Mouse (Mus musculus) ES-E14 (cell line): ENCODE results near the gene Apbb2. TPM values are rescaled to one million over a fixed set of nuclear protein-coding genes. Genes with fewer than 3 reads are reported as not detected.

Source experiments
- DNase-seq: peaks from one replicate; pipeline ENCODE4 v3.0.0-alpha.2; 2013; ENCODE audit warnings: low read depth, low spot score
- H3K27ac ChIP-seq: 2 replicates; pipeline ENCODE4 v1.5.1; 2012; ENCODE audit warnings: low read depth, mild to moderate bottlenecking, low read length, moderate library complexity, mixed read lengths; ENCODE audit not compliant: poor library complexity, insufficient read depth, severe bottlenecking
- H3K36me3 ChIP-seq: 2 replicates; pipeline ENCODE4 v1.6.1; 2012; ENCODE audit warnings: mild to moderate bottlenecking, low read length, moderate library complexity, mixed read lengths; ENCODE audit not compliant: control insufficient read depth, poor library complexity, insufficient read depth, severe bottlenecking
- H3K4me1 ChIP-seq, 2 experiments: fragments of 150-350 bp in 1 of 2; sonication (generic) in 1 of 2; 2 replicates each; pipeline ENCODE4 v1.6.1; 2012; ENCODE audit warnings: low read length in 2 of 2, mild to moderate bottlenecking in 1 of 2, mixed read lengths in 1 of 2; ENCODE audit not compliant: control insufficient read depth in 2 of 2, insufficient read depth in 2 of 2, poor library complexity in 1 of 2
- H3K4me3 ChIP-seq, 2 experiments: fragments of 150-350 bp in 1 of 2; sonication (generic) in 1 of 2; 2 replicates each; pipeline ENCODE4 v1.5.1; 2012; ENCODE audit warnings: low read length in 2 of 2, low read depth in 1 of 2, mild to moderate bottlenecking in 1 of 2, mixed read lengths in 1 of 2; ENCODE audit not compliant: insufficient read depth in 1 of 2, poor library complexity in 1 of 2, severe bottlenecking in 1 of 2
- H3K9ac ChIP-seq: 2 replicates; pipeline ENCODE4 v1.6.1; 2012; ENCODE audit warnings: low read depth, mild to moderate bottlenecking, low read length, mixed read lengths; ENCODE audit not compliant: poor library complexity, insufficient read depth, severe bottlenecking
- H3K9me3 ChIP-seq: fragments of 150-350 bp; sonication (generic); 2 replicates; pipeline ENCODE4 v1.6.1; 2012; ENCODE audit warnings: low read depth, mild to moderate bottlenecking, low read length; ENCODE audit not compliant: control insufficient read depth, insufficient read depth
- CHD2 ChIP-seq: IDR thresholded peaks from 2 replicates; pipeline ENCODE4 v1.6.1; 2014; ENCODE audit warnings: mild to moderate bottlenecking, low read depth, low read length, inconsistent platforms
- HCFC1 ChIP-seq: IDR thresholded peaks from 2 replicates; pipeline ENCODE4 v1.6.1; 2012; ENCODE audit warnings: low read length, inconsistent platforms, borderline replicate concordance; ENCODE audit not compliant: insufficient read depth
- MAFK ChIP-seq: IDR thresholded peaks from 2 replicates; pipeline ENCODE4 v1.6.1; 2014; ENCODE audit warnings: mild to moderate bottlenecking, low read depth, low read length, inconsistent platforms; ENCODE audit not compliant: insufficient read depth
- ZC3H11A ChIP-seq: IDR thresholded peaks from 2 replicates; pipeline ENCODE4 v1.6.1; 2012; ENCODE audit warnings: low read depth, mild to moderate bottlenecking, inconsistent platforms, low read length, borderline replicate concordance
- ZNF384 ChIP-seq: IDR thresholded peaks from 2 replicates; pipeline ENCODE4 v1.6.1; 2012; ENCODE audit warnings: low read depth, low read length, inconsistent platforms
- in situ Hi-C, 2 experiments: fragments of 600-800 bp; cut with MboI; formaldehyde crosslinking; loops; one replicate each; pipeline ENCODE4 v1.15.1; 2025; ENCODE audit warnings: low sequenced_read_pairs in 2 of 2, inconsistent platforms in 1 of 2; ENCODE audit not compliant: unreplicated experiment in 2 of 2
- total RNA-seq: library from RNA; depleted of rRNA; stranded (reverse); fragments of 300-350 nt; gene quantifications from 2 replicates; pipeline ENCODE4 v1.2.3, GENCODE M21; 2012

Apbb2 gene
- total RNA-seq, 1 experiment, result 15.3 TPM

DNA sequence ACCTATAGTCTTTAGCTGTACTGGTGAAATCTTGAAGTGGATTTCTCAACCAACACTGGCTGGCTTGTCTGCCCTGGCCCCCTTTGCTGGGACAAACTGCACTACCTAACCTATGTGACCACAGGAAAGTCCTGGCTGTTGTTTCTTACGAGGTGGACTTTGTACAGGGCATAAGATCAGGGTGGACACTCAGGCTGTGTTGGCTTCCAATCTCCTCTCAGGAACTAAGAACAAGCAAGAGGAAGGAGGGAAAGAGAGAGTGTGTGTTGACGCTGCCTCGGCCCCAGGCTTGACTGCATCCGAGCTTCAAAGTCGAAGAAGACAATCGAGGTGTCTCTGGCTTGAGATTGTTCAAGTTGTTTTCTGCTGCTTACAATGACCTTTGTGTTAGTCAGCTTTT, 271.8 kb downstream of the Apbb2 start:
- no peaks in the 10 kb centered on the region for H3K9me3 ChIP-seq
- in situ Hi-C loops, result no loop called here
- H3K9ac ChIP-seq, result no peak overlapping the region
- no peak for DNase-seq
- TF ChIP-seq CHD2, result no peak
- TF ChIP-seq ZC3H11A, result no peak
- TF ChIP-seq ZNF384, result no peak
- TF ChIP-seq MAFK, result no peak
- TF ChIP-seq HCFC1, result no peak
- no peaks in the 10 kb centered on the region for H3K36me3 ChIP-seq
- H3K4me3 ChIP-seq, result no peak overlapping the region
- no peak overlapping the region for H3K27ac ChIP-seq
- H3K4me1 ChIP-seq, result peaks cover 4 to 5% of the 10 kb centered on the region in 2 experiments; a peak in 1 of 4 replicates

DNA sequence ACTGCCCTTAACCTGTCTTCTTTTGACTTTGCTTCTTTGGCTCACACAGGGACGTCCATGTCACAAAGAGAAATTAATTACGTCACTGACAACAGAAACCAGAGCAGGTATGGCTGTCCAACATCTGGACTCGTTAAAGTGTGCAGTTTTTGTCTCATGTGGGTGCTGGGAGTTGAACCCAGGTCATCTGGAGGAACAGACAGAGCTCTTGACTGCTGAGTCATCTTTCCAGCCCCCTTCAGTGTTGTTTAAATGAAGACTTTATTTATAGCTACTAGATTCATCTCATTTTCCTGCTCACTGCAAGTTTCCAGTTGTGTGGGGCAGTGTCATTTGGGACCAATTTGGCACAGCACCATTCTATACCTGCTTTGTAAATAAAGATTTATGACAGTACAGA, 273.4 kb downstream of the Apbb2 start:
- no peak overlapping the region for H3K9ac ChIP-seq
- H3K4me3 ChIP-seq, result no peak overlapping the region
- no peak for DNase-seq
- TF ChIP-seq MAFK, result 0 out of 2 replicates have a peak, but pooled peaks have one; percentile 55
- TF ChIP-seq ZC3H11A, result no peak
- no peak for TF ChIP-seq CHD2
- TF ChIP-seq HCFC1, result no peak
- no peak for TF ChIP-seq ZNF384
- H3K4me1 ChIP-seq, result peaks cover 4 to 8% of the 10 kb centered on the region in 2 experiments; a peak in 1 of 4 replicates
- H3K9me3 ChIP-seq, result no peaks in the 10 kb centered on the region
- H3K27ac ChIP-seq, result no peak overlapping the region
- no peaks in the 10 kb centered on the region for H3K36me3 ChIP-seq
- in situ Hi-C loops, result no loop called here

DNA sequence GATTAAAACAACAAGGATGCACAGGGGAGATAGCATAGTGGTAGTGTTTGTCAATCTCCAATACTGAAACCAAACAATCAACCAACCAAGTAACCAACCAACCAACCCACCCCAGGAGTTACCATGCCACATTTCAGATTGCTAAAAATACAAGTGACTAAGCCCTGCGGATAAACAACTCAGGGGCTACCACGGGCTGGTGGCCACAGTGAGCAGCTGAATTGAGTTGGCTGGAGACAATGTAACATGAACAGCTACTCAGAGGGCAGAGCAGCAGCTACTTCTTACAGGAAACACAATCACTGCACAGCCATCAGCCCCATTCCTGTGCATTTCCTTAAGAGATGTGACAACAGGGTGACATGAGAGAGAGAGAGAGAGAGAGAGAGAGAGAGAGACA, 274.4 kb downstream of the Apbb2 start:
- H3K27ac ChIP-seq, result no peak overlapping the region
- H3K36me3 ChIP-seq, result no peaks in the 10 kb centered on the region
- H3K4me3 ChIP-seq, result no peak overlapping the region
- TF ChIP-seq MAFK, result no peak
- TF ChIP-seq CHD2, result no peak
- TF ChIP-seq HCFC1, result no peak
- no peak for TF ChIP-seq ZC3H11A
- TF ChIP-seq ZNF384, result no peak
- no peak overlapping the region for H3K9ac ChIP-seq
- in situ Hi-C loops, result no loop called here
- DNase-seq, result no peak
- no peaks in the 10 kb centered on the region for H3K9me3 ChIP-seq
- peaks cover 4 to 8% of the 10 kb centered on the region in 2 experiments; a peak in 1 of 4 replicates for H3K4me1 ChIP-seq

DNA sequence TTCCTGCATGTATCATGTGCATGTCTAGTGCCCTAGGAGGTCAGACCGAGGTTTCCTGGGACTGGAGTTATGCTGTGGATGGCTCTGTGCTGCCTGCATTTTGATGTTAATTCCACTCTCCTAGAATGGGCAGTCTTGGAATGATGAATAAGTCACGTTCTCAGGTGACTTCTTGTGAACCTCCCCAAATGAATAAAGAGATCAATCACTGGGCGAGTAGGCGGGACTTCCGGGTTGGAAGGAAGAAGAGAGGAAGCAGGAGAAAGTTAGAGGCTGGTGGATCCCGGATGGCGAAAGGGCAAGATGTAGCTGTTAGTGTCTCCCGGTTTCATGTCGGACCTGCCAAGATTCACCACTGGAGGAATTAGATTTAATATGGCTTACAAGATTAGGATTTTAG, 276.3 kb downstream of the Apbb2 start:
- Histone ChIP-seq H3K9me3 (no peaks in the 10 kb centered on the region), H3K4me3 (peak overlapping the region; percentile 77 to 84), H3K27ac (peak overlapping the region; percentile 67; the same call in 1 of the 2 replicates), H3K4me1 (peaks cover 6 to 8% of the 10 kb centered on the region in 2 experiments; a peak in 1 of 4 replicates), H3K36me3 (no peaks in the 10 kb centered on the region), H3K9ac (peak overlapping the region; percentile 84)
- in situ Hi-C loops, result no loop called here
- peak; percentile 74 for DNase-seq
- no peak for TF ChIP-seq CHD2
- TF ChIP-seq ZC3H11A, result no peak
- TF ChIP-seq ZNF384, result no peak
- no peak for TF ChIP-seq MAFK
- no peak for TF ChIP-seq HCFC1

DNA sequence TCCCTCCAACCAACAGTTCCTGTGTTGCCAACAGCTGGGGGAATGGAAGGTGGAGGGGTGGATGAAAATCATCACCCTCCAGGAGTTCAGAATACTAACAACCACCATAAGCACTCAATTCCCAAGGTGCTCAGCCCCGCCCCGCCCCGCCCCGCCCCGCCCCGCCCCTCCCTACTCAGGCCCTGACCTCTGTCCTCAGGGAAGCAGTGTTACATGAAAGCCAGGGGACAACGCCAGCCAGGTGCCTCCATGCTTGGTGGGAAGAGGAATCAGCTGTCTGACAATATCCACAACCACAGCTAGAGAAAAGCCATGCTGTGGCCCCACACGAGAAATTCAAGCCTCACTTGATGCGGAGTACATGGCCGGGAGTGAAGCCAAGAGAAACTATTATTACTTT, 276.7 kb downstream of the Apbb2 start:
- H3K9ac ChIP-seq, result peak overlapping the region; percentile 36; the same call in 1 of the 2 replicates
- TF ChIP-seq ZNF384 (no peak), HCFC1 (no peak), ZC3H11A (no peak), CHD2 (no peak), MAFK (no peak)
- no peaks in the 10 kb centered on the region for H3K36me3 ChIP-seq
- in situ Hi-C loops, result no loop called here
- peak overlapping the region; percentile 67; the same call in 1 of the 2 replicates for H3K27ac ChIP-seq
- H3K4me1 ChIP-seq, result peaks cover 6 to 8% of the 10 kb centered on the region in 2 experiments; a peak in 1 of 4 replicates
- no peaks in the 10 kb centered on the region for H3K9me3 ChIP-seq
- H3K4me3 ChIP-seq, result peak overlapping the region; percentile 19 to 84; a peak in 3 of 4 replicates
- no peak for DNase-seq
